Mouse (Mus musculus): ENCODE measurements around the gene Gatad2a. TPM values are rescaled to one million over a fixed set of nuclear protein-coding genes. Genes with fewer than 3 reads are reported as not detected.

Gene Gatad2a
- polyA plus RNA-seq (2017; shearing (Covaris generic)) = 133 TPM

DNA sequence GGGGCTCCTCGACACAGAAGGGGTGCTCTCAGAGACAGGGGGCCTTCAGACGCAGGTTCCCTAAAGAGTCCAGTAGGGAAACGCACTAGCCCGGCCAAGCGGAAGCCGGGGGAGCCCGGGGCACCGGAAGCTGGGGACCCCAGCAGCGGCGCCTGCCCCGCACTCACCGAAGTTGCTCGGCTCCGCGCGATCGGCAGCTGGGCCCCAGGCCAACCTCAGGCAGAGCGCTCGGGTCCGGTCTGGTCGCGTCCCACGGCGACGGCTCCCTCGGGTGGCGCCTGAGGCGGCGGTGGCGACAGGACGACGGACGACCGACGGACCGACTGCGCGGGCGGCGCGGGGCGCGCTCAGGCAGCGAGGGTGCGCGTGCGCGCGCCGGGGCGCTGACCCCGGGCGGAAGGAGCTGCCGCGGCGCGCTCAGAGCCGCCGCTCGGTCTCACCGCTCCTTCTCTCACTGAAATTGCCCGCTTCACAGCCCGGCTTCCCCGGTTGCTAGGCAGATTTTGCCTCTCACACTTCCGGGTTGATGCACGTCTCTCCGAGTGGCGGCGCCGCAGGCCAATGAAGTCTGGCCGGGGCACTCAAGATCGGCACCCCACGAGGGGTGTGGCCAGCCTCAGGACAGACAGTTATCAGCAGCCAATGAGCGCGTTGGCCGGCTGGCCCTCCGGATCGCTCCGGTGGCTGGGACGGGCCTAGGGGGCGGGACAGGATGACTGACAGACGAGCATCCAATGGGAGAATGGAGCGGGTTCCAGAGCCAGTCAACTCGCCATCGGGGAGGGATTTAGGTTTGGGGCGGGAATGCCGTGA lies at the start of gene Gatad2a:
Gatad2a (minus strand) TSS at position 609 of the 813 bp plus-strand sequence.

DNA sequence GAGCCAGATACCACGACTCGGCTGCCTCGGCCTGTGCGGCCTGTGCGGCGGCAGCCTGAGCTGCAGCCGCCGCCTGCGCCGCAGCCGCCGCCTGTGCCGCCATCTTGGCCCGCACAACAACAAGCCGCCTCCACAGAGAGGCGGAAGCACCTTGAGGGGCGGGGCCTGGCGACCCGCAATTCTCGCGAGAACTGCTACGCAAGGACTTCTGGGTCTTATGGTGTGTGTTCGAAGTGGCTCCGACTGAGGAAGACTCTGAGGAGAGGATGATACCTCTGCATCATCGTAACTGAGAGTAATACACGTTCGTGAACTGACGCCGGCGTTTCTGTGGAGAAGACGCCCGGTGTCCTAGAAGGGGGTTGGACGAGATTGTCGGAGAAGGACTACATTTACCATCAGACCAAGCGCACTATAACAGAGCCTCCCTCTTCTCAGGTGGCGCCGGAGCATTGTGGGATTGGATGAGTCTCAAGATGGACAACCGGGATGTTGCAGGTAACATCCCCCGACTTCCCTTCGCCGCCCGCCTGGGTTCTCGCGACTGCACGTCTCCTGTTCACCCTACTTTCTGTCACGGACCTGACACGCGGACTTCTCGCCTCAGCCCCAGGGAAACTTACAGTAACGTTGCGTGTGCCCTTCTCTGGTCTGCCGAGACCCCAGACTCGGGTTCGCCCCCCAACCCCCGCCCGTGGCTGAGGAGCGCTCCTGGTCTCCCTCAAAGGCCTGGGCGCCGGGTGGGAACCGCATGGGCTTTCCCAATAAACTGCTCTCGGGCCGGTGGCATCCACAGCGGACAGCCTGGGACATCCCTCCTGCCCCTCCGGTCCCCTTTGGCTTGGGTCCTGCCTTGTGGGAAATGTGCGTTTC lies 46.6 kb upstream of the Gatad2a start, which contains the start of the genes Mau2 and Sugp1:
Mau2 (minus strand) TSS at position 152 of the 873 bp plus-strand sequence.
Sugp1 (plus strand) TSS at position 231 of the 873 bp plus-strand sequence.

DNA sequence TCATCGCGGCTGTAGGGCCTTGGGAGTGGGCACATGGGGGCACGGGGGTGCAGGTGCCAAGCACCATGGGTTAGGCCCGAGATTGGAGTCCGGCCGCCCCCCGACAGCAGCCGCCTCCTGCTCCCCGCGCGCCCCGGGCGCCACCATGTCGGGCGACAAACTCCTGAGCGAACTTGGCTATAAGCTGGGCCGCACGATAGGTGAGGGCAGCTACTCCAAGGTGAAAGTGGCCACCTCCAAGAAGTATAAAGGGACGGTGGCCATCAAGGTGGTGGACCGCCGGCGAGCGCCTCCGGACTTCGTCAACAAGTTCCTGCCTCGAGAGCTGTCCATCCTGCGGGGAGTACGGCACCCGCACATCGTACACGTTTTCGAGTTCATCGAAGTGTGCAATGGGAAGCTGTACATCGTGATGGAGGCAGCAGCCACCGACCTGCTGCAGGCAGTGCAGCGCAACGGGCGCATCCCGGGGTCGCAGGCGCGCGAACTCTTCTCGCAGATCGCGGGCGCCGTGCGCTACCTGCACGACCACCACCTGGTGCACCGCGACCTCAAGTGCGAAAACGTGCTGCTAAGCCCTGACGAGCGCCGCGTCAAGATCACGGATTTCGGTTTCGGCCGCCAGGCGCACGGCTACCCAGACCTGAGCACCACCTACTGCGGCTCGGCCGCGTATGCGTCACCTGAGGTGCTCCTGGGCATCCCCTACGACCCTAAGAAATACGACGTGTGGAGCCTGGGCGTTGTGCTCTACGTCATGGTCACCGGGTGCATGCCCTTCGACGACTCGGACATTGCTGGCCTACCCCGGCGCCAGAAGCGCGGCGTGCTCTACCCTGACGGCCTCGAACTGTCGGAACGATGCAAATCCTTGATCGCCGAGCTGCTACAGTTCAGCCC lies 93.8 kb downstream of the Gatad2a start, which contains the start of the genes Tssk6, Ndufa13 and Yjefn3:
Tssk6 (plus strand) TSS at position 22 of the 900 bp plus-strand sequence.
Ndufa13 (minus strand) TSS at position 396 of the 900 bp plus-strand sequence.
Yjefn3 (minus strand) TSS at position 550 of the 900 bp plus-strand sequence.

DNA sequence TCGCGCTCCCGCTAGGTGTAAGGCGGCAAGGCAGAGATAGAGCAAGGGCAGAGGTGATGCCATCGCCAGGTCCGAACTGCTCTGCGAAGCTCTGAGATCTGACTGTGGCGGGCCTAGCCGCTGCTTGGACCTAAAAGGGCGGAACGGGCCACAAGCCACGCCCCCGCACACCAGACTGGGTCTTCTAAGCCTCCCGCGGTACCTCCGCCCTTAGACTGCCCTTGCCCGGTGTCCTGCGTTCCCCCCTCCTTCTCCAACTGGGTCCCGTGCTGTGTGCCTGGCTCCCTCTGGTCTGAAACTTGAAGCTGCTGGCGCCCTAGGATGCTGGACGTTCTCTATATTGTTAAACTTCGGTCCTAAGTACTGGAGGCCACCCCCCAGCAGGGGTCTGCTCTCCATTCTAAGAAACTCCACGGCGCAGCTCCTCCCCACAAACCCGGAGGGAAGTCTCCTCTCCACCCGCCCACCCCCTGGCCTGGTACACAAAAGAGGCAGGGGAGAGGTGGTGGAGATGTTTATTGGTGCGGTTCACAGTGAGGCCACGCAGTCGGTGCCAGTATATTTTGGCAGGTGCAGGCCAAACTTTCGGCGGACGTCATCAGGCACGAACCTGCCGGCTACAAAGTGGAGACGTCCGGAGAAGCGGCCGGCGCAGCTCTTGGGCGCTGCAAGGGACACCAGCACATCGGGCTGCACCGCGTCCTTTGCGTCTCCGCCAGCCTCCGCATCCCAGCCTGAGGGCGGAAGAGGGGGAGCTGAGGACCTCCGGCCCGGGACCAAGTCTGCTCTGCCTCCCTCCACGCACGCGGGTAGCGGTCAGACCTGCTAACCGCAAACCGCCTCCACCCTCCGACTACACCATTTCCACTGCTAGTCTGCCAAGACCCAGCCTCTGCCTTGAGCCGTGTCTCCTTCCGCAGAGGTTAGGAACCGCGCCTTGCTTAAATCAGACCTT lies 108.6 kb downstream of the Gatad2a start, which contains the start of gene Cilp2:
Cilp2 (minus strand) TSS at position 399 of the 955 bp plus-strand sequence.

Other genes with a start within 250 kb of the Gatad2a start
- 3.4 TPM for gene Zfp963, start 246.4 kb downstream of the Gatad2a start, polyA plus RNA-seq (2017; shearing (Covaris generic))
- not detected for gene Gm20422, start 221.5 kb downstream of the Gatad2a start, polyA plus RNA-seq (2017; shearing (Covaris generic))
- gene Atp13a1, start 205.2 kb downstream of the Gatad2a start, polyA plus RNA-seq (2017; shearing (Covaris generic)) = 83.2 TPM
- gene Zfp866, start 205.2 kb downstream of the Gatad2a start, polyA plus RNA-seq (2017; shearing (Covaris generic)) = 17.8 TPM
- 130 TPM for gene Gmip, start 187.7 kb downstream of the Gatad2a start, polyA plus RNA-seq (2017; shearing (Covaris generic))
- gene Lpar2, start 174.0 kb downstream of the Gatad2a start, polyA plus RNA-seq (2017; shearing (Covaris generic)) = not detected
- gene Pbx4, start 163.9 kb downstream of the Gatad2a start, polyA plus RNA-seq (2017; shearing (Covaris generic)) = 15.9 TPM
- not detected for gene Cilp2, start 108.7 kb downstream of the Gatad2a start, polyA plus RNA-seq (2017; shearing (Covaris generic))
- 1.4 TPM for gene Tssk6, start 94.2 kb downstream of the Gatad2a start, polyA plus RNA-seq (2017; shearing (Covaris generic))
- gene Ndufa13, start 93.8 kb downstream of the Gatad2a start, polyA plus RNA-seq (2017; shearing (Covaris generic)) = 112 TPM
- gene Yjefn3, start 93.7 kb downstream of the Gatad2a start, polyA plus RNA-seq (2017; shearing (Covaris generic)) = not detected
- 109 TPM for gene Mau2, start 46.4 kb upstream of the Gatad2a start, polyA plus RNA-seq (2017; shearing (Covaris generic))
- gene Sugp1, start 46.4 kb upstream of the Gatad2a start, polyA plus RNA-seq (2017; shearing (Covaris generic)) = 49.0 TPM
- not detected for gene Tm6sf2, start 76.5 kb upstream of the Gatad2a start, polyA plus RNA-seq (2017; shearing (Covaris generic))
- gene Hapln4, start 87.1 kb upstream of the Gatad2a start, polyA plus RNA-seq (2017; shearing (Covaris generic)) = not detected
- not detected for gene Ncan, start 124.5 kb upstream of the Gatad2a start, polyA plus RNA-seq (2017; shearing (Covaris generic))
- gene Nr2c2ap, start 134.9 kb upstream of the Gatad2a start, polyA plus RNA-seq (2017; shearing (Covaris generic)) = 35.4 TPM
- 22.4 TPM for gene Rfxank, start 142.8 kb upstream of the Gatad2a start, polyA plus RNA-seq (2017; shearing (Covaris generic))
- gene Borcs8, start 143.1 kb upstream of the Gatad2a start, polyA plus RNA-seq (2017; shearing (Covaris generic)) = 41.0 TPM
- gene Mef2b, start 143.3 kb upstream of the Gatad2a start, polyA plus RNA-seq (2017; shearing (Covaris generic)) = 0.49 TPM
- 40.5 TPM for gene Tmem161a, start 176.0 kb upstream of the Gatad2a start, polyA plus RNA-seq (2017; shearing (Covaris generic))
- gene Slc25a42, start 215.9 kb upstream of the Gatad2a start, polyA plus RNA-seq (2017; shearing (Covaris generic)) = 5.2 TPM
- gene Sugp2, start 237.8 kb upstream of the Gatad2a start, polyA plus RNA-seq (2017; shearing (Covaris generic)) = 27.4 TPM
- 11.4 TPM for gene Armc6, start 238.1 kb upstream of the Gatad2a start, polyA plus RNA-seq (2017; shearing (Covaris generic))

All from effector memory CD4-positive, alpha-beta T cell, adult 7 months (primary cell).